Mouse (Mus musculus) E14TG2a.4 (cell line): ENCODE measurements around the gene Fcrla.

Experiments
- CTCF ChIP-seq: conservative IDR thresholded peaks from 2 replicates; pipeline ENCODE4 v1.5.1; 2014; ENCODE audit warnings: low read length
- POU5F1 ChIP-seq: IDR thresholded peaks from 2 replicates; pipeline ENCODE4 v1.6.1; 2014; ENCODE audit warnings: low read length, borderline replicate concordance

DNA sequence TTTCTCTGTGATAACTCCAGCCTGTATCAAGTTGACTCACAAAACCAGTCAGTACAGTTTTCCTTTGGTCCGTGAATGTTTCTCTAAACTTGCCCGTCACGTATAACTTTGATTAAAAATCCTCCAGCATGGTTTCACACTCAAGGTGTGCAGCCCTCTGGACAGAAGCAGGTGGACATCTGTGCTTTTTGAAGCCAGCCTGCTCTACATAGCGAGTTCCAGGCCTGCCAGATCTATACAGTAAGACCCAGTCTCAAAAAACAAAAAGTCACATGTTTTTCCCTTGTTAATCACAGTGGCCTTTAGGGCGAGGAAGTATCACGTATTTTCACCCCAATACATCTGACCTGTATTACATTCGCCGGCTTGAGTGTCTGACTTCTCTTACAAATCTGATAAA is 43.0 kb downstream of the Fcrla start:
- TF ChIP-seq CTCF (no peak), POU5F1 (no peak)
